21 mouse cellular contexts compared by ENCODE assay signal in genomic region chr13:54723143-54723542, GRCm38 (mm10). TPM values are rescaled to one million over a fixed set of nuclear protein-coding genes. Genes with fewer than 3 reads are reported as not detected.
DNase-seq lines count a peak whose midpoint lies in the region; TF ChIP-seq lines count a peak whose summit lies in the region.
"Had no signal": no experiment of that assay in that cellular context is flagged by ENCODE, and none has a peak within 500 bp of the region (broad histone marks: within the 10 kb centered on the region; RNA-seq: fewer than 3 reads in every experiment).

No protein-coding gene starts in this region.

- H3K4me3 ChIP-seq in layer of hippocampus, adult 2 months = no peak overlapping the region
- H3K4me3 ChIP-seq: embryonic facial prominence, embryonic 12.5 days; erythroblast, embryonic 14.5 days; forebrain, embryonic 13.5 days; heart, embryonic 12.5 days; hindbrain, embryonic 13.5 days; lung, embryonic 15.5 days; neural tube, embryonic 12.5 days had no signal

- TF ChIP-seq CTCF in layer of hippocampus, adult 2 months (conservative IDR thresholded peaks at IDR 0.05) = peak; percentile 56

- DNase-seq in layer of hippocampus, adult 2 months (ENCODE audit: low spot score in 2 of 2) = no peak
- no peak for DNase-seq in layer of hippocampus, postnatal 25 days (ENCODE audit: extremely low spot score in 1 of 2, low spot score in 1 of 2)
- DNase-seq in thymus, postnatal 14 days = peak; percentile 10
- DNase-seq in thymus, postnatal 25 days = no peak
- peak; percentile 74 for DNase-seq in R1 (ENCODE audit: low read depth, low spot score)
- no peak for DNase-seq in kidney, postnatal 14 days
- DNase-seq in right cerebral cortex, postnatal 10 days (ENCODE audit: low spot score in 2 of 2) = no peak
- DNase-seq: adrenal gland, adult 8-10 months; cerebellum, postnatal 10 days; heart, postnatal 14 days; layer of hippocampus, postnatal 36 days; left cerebral cortex, postnatal 4 days; liver; thymus, adult 18-20 months had no signal

- no peak overlapping the region for H3K27ac ChIP-seq in layer of hippocampus, adult 2 months
- H3K27ac ChIP-seq: embryonic facial prominence, embryonic 12.5 days; forebrain, embryonic 13.5 days; hindbrain, embryonic 13.5 days; lung, embryonic 15.5 days; neural tube, embryonic 12.5 days had no signal

RNA-seq across cellular contexts. Expression of gene Cdhr2, which starts 21.9 kb away (rescaled TPM):
- under 1 TPM; 0.33 to 0.44 TPM for total RNA-seq in layer of hippocampus, adult 2 months (2021)
- total RNA-seq in layer of hippocampus, postnatal 25 days (2021) = under 1 TPM; 0.25 to 0.31 TPM
- total RNA-seq: adrenal gland, adult 8-10 months; heart, postnatal 14 days had no signal

RNA-seq across cellular contexts. Expression of gene Gprin1, which starts 26.5 kb away (rescaled TPM):
- total RNA-seq in layer of hippocampus, adult 2 months (2021) = 100 to 1,000 TPM; 146 to 150 TPM
- total RNA-seq in layer of hippocampus, postnatal 25 days (2021) = 100 to 1,000 TPM; 149 to 152 TPM
- total RNA-seq: heart, postnatal 14 days had no signal

RNA-seq across cellular contexts. Expression of gene Rnf44, which starts 29.4 kb away (rescaled TPM):
- 100 to 1,000 TPM; 153 to 160 TPM for total RNA-seq in layer of hippocampus, adult 2 months (2021)
- total RNA-seq in layer of hippocampus, postnatal 25 days (2021) = 100 to 1,000 TPM; 139 to 158 TPM

RNA-seq across cellular contexts. Expression of gene Sncb, which starts 43.3 kb away (rescaled TPM):
- total RNA-seq in layer of hippocampus, adult 2 months (2021) = 100 to 1,000 TPM; 655 to 657 TPM
- total RNA-seq in layer of hippocampus, postnatal 25 days (2021) = 100 to 1,000 TPM; 652 to 677 TPM
- total RNA-seq: heart, postnatal 14 days had no signal

Comparison
In these comparisons a context has a peak if more than half of its experiments do, and no peak if none do; other contexts are left out.
1. DNase-seq: peak in thymus, postnatal 14 days (single experiment) and R1 (single experiment); none in layer of hippocampus, adult 2 months (0 of 2), layer of hippocampus, postnatal 25 days (0 of 2), thymus, postnatal 25 days (single experiment), kidney, postnatal 14 days (single experiment) and right cerebral cortex, postnatal 10 days (0 of 2).